Mouse (Mus musculus): Measurements from ENCODE around the gene Thap2. TPM values are rescaled to one million over a fixed set of nuclear protein-coding genes. Genes with fewer than 3 reads are reported as not detected.

The Thap2 gene
- polyA plus RNA-seq, 1 experiment from 2014 or later = 36.1 TPM

GRCm38 (mm10) chr10:115349509-115349908 lies 34.7 kb downstream of the Thap2 start:
- H3K9ac ChIP-seq (replicated peaks) = no peak overlapping the region
- peaks cover 22% of the 10 kb centered on the region for H3K36me3 ChIP-seq
- H3K27me3 ChIP-seq = no peaks in the 10 kb centered on the region
- no peak overlapping the region for H3K4me2 ChIP-seq (replicated peaks)
- no peak overlapping the region for H3K4me3 ChIP-seq (replicated peaks)
- H3K4me1 ChIP-seq (replicated peaks) = 0 out of 2 replicates have a peak, but pooled peaks cover 1% of the 10 kb centered on the region
- 92% methylated on average over 7 of the region's 7 CpGs for WGBS
- no peaks in the 10 kb centered on the region for H3K9me3 ChIP-seq
- no peak for ATAC-seq
- no peak overlapping the region for H3K27ac ChIP-seq

GRCm38 (mm10) chr10:115349029-115349428 lies 35.2 kb downstream of the Thap2 start:
- Histone ChIP-seq H3K4me3 (replicated peaks) (no peak overlapping the region), H3K27ac (no peak overlapping the region), H3K9ac (replicated peaks) (no peak overlapping the region), H3K36me3 (peaks cover 27% of the 10 kb centered on the region), H3K4me1 (replicated peaks) (no peaks in the 10 kb centered on the region), H3K4me2 (replicated peaks) (no peak overlapping the region), H3K27me3 (no peaks in the 10 kb centered on the region), H3K9me3 (no peaks in the 10 kb centered on the region)
- 0 out of 2 replicates have a peak, but pooled peaks have one; percentile 14 for ATAC-seq
- WGBS = 74% methylated on average over 10 of the region's 10 CpGs

- no peaks in the 10 kb centered on the region for H3K27me3 ChIP-seq
- H3K4me3 ChIP-seq (replicated peaks) = no peak overlapping the region
- no peak overlapping the region for H3K9ac ChIP-seq (replicated peaks)
- 85% methylated on average over 6 of the region's 6 CpGs for WGBS
- no peak overlapping the region for H3K27ac ChIP-seq
- H3K4me1 ChIP-seq (replicated peaks) = no peaks in the 10 kb centered on the region
- no peak for ATAC-seq
- H3K9me3 ChIP-seq = no peaks in the 10 kb centered on the region
- no peak overlapping the region for H3K4me2 ChIP-seq (replicated peaks)
- peaks cover 34% of the 10 kb centered on the region for H3K36me3 ChIP-seq
Measured at GRCm38 (mm10) chr10:115348131-115348530, 36.1 kb downstream of the Thap2 start.

GRCm38 (mm10) chr10:115346444-115346843 lies 37.8 kb downstream of the Thap2 start:
- Histone ChIP-seq H3K27ac (no peak overlapping the region), H3K4me2 (replicated peaks) (no peak overlapping the region), H3K9ac (replicated peaks) (no peak overlapping the region), H3K9me3 (no peaks in the 10 kb centered on the region), H3K4me3 (replicated peaks) (no peak overlapping the region), H3K36me3 (peaks cover 47% of the 10 kb centered on the region), H3K4me1 (replicated peaks) (no peaks in the 10 kb centered on the region), H3K27me3 (no peaks in the 10 kb centered on the region)
- ATAC-seq = no peak

DNA sequence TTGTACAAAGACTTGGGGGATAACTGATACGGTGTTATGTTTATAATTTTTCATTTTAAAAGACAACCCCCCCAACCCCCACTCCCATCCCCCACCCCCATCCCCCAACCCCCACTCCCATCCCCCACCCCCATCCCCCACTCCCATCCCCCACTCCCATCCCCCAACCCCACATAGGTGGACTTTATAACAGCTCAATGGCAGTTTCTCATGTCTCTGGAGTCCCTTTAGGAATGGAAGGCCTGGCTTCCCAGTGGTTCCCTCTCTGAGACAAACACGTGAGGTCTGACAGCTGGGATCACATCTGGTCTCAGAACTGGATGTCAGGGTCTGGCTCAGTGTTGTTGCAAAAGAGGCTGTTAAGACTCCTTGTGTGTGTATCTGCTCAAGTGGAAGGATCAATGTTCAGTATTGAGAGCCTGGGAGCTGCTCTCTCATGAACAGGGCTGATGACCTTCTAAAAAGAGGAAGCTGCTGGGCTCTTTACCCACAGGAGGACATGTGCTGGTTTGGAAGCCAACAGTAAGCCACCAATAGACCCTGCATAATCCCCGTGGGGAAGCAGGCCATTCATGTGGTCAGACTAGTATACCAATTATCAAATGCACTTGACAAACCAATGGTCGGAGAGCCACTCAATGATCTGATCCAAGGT lies 41.3 kb downstream of the Thap2 start:
- Histone ChIP-seq H3K4me2 (replicated peaks) (no peak overlapping the region), H3K4me1 (replicated peaks) (no peaks in the 10 kb centered on the region), H3K27me3 (no peaks in the 10 kb centered on the region), H3K36me3 (peaks cover 70% of the 10 kb centered on the region), H3K27ac (no peak overlapping the region), H3K9me3 (no peaks in the 10 kb centered on the region), H3K4me3 (replicated peaks) (no peak overlapping the region), H3K9ac (replicated peaks) (no peak overlapping the region)
- ATAC-seq = no peak
- 80% methylated on average over 4 of the region's 4 CpGs for WGBS

DNA sequence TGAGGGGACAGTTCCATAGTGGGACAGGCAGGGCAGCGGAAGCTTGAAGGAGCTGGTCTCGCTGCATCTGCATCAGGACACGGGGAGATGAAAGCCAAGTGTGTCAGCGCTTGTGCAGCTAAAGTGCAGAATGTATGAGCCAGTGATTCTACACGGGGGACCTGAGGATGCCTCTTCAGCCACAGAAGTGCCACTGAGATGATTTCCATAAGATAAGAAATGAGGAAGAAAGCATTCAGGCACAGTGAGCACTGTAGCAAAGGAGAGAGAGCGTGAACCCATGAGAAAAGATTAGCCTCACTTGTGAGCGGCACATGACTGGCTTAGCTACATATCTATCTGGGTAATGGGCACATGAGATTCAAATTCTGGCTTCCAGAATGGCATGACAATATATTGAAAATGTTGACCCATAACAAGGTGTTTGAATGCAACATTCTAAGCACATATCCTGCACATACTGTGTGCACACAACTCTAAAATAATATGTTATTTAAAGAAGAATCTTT lies 44.4 kb downstream of the Thap2 start:
- Histone ChIP-seq H3K4me2 (replicated peaks) (no peak overlapping the region), H3K9me3 (no peaks in the 10 kb centered on the region), H3K4me1 (replicated peaks) (no peaks in the 10 kb centered on the region), H3K9ac (replicated peaks) (no peak overlapping the region), H3K27me3 (no peaks in the 10 kb centered on the region), H3K36me3 (peaks cover 53% of the 10 kb centered on the region), H3K4me3 (replicated peaks) (no peak overlapping the region), H3K27ac (no peak overlapping the region)
- WGBS = 92% methylated on average over 7 of the region's 7 CpGs
- ATAC-seq = no peak

DNA sequence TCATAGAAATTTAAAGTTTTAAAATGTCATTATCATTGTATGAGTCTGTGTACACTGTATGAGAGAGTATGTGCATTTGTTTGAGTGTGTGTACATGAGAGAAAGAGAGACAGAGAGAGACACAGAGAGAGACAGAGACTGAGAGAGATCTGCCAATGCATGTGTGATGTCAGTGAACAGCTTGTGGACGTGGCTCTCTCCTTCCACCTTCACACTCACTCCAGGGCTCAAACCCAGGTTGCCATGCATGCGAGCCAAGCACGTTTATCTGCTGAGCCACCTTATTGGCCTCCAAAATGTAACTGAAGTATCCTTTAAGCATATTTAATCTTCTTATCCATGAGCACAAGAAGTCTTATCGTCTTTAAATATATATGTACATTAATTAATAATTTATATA lies 47.3 kb downstream of the Thap2 start:
- Histone ChIP-seq H3K27ac (no peak overlapping the region), H3K36me3 (peaks cover 27% of the 10 kb centered on the region), H3K4me2 (replicated peaks) (no peak overlapping the region), H3K9ac (replicated peaks) (no peak overlapping the region), H3K4me3 (replicated peaks) (no peak overlapping the region), H3K27me3 (no peaks in the 10 kb centered on the region), H3K9me3 (no peaks in the 10 kb centered on the region), H3K4me1 (replicated peaks) (no peaks in the 10 kb centered on the region)
- 87% methylated on average over 4 of the region's 4 CpGs for WGBS
- ATAC-seq = no peak

DNA sequence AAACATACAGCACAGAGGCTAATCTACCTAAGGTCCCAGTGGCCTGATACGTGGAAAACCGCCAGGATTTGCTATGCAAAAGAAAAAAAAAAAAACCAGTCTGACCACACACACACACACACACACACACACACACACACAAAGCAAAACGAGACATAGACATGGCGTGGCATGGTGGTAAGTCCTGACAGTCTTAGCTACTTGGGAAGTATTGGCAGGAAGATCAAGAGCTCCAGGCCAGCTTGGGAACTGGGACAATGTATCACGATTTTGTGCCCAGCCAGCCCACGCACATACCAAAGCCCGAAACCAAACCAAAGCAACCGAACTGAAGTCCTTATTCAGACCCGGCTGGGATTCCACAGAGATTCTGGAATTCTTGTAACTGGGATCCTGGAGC lies 50.7 kb downstream of the Thap2 start:
- no peaks in the 10 kb centered on the region for H3K27me3 ChIP-seq
- no peaks in the 10 kb centered on the region for H3K4me1 ChIP-seq (replicated peaks)
- no peaks in the 10 kb centered on the region for H3K9me3 ChIP-seq
- H3K4me3 ChIP-seq (replicated peaks) = no peak overlapping the region
- H3K4me2 ChIP-seq (replicated peaks) = no peak overlapping the region
- no peak overlapping the region for H3K27ac ChIP-seq
- 92% methylated on average over 9 of the region's 9 CpGs for WGBS
- H3K36me3 ChIP-seq = no peaks in the 10 kb centered on the region
- H3K9ac ChIP-seq (replicated peaks) = no peak overlapping the region
- ATAC-seq = no peak

GRCm38 (mm10) chr10:115332997-115333396 lies 51.2 kb downstream of the Thap2 start:
- Histone ChIP-seq H3K9me3 (no peaks in the 10 kb centered on the region), H3K27ac (no peak overlapping the region), H3K36me3 (no peaks in the 10 kb centered on the region), H3K27me3 (no peaks in the 10 kb centered on the region), H3K9ac (replicated peaks) (no peak overlapping the region), H3K4me3 (replicated peaks) (no peak overlapping the region), H3K4me2 (replicated peaks) (no peak overlapping the region), H3K4me1 (replicated peaks) (no peaks in the 10 kb centered on the region)
- WGBS = 92% methylated on average over 4 of the region's 4 CpGs
- no peak for ATAC-seq

- Histone ChIP-seq H3K36me3 (no peaks in the 10 kb centered on the region), H3K9ac (replicated peaks) (no peak overlapping the region), H3K9me3 (no peaks in the 10 kb centered on the region), H3K4me3 (replicated peaks) (no peak overlapping the region), H3K4me2 (replicated peaks) (no peak overlapping the region), H3K27ac (no peak overlapping the region), H3K4me1 (replicated peaks) (no peaks in the 10 kb centered on the region), H3K27me3 (no peaks in the 10 kb centered on the region)
- no peak for ATAC-seq
- WGBS = 90% methylated on average over 8 of the region's 8 CpGs
Measured at GRCm38 (mm10) chr10:115332420-115332952, 51.8 kb downstream of the Thap2 start.

GRCm38 (mm10) chr10:115329010-115329530 lies 55.2 kb downstream of the Thap2 start:
- ATAC-seq = no peak
- H3K4me3 ChIP-seq (replicated peaks) = no peak overlapping the region
- H3K9me3 ChIP-seq = no peaks in the 10 kb centered on the region
- H3K4me2 ChIP-seq (replicated peaks) = no peak overlapping the region
- H3K27me3 ChIP-seq = no peaks in the 10 kb centered on the region
- H3K27ac ChIP-seq = no peak overlapping the region
- H3K9ac ChIP-seq (replicated peaks) = no peak overlapping the region
- WGBS = 83% methylated on average over 3 of the region's 3 CpGs
- no peaks in the 10 kb centered on the region for H3K4me1 ChIP-seq (replicated peaks)
- H3K36me3 ChIP-seq = no peaks in the 10 kb centered on the region

- H3K9ac ChIP-seq (replicated peaks) = no peak overlapping the region
- H3K4me3 ChIP-seq (replicated peaks) = no peak overlapping the region
- no peaks in the 10 kb centered on the region for H3K27me3 ChIP-seq
- H3K27ac ChIP-seq = no peak overlapping the region
- no peak for ATAC-seq
- H3K4me1 ChIP-seq (replicated peaks) = no peaks in the 10 kb centered on the region
- no peaks in the 10 kb centered on the region for H3K9me3 ChIP-seq
- WGBS = 87% methylated on average over 6 of the region's 6 CpGs
- no peaks in the 10 kb centered on the region for H3K36me3 ChIP-seq
- no peak overlapping the region for H3K4me2 ChIP-seq (replicated peaks)
Measured at GRCm38 (mm10) chr10:115328514-115328913, 55.7 kb downstream of the Thap2 start.

All from midbrain, embryonic 13.5 days (tissue).